Mouse (Mus musculus): ENCODE measurements around the gene Ptprd. TPM values are rescaled to one million over a fixed set of nuclear protein-coding genes. Genes with fewer than 3 reads are reported as not detected.

Ptprd gene
- total RNA-seq, 1 experiment: 1.3 TPM

DNA sequence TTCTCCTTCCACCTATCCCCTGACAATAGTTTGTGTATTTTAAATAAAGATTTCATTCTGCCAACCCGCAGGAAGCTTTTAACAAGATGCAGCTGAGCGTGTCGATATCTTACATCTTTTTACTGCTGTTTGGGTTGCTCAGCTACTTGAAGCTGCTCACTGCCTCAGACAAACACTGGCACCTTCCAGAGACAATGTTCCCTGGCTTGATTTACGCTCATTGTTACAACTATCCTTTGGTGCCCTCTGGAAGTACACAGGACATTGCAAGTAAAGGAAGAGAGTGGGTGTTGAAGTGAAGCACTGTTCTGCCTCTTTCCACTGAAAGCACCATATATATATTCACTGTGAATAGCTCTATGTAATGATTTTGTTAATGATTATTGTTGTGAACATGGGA is 2.2 kb upstream of the Ptprd start:
- Histone ChIP-seq H3K36me3 (ENCODE audit: control insufficient read depth, insufficient read depth, low read length, poor library complexity, severe bottlenecking) (no peaks in the 10 kb centered on the region), H3K4me3 (ENCODE audit: insufficient read depth in 1 of 2, low read depth in 1 of 2, low read length in 2 of 2, poor library complexity in 1 of 2, severe bottlenecking in 1 of 2) (no peak overlapping the region), H3K9ac (ENCODE audit: insufficient read depth, low read depth, low read length, poor library complexity, severe bottlenecking) (no peak overlapping the region), H3K27ac (ENCODE audit: insufficient read depth, low read depth, low read length, poor library complexity, severe bottlenecking) (no peak overlapping the region), H3K4me1 (ENCODE audit: control insufficient read depth in 2 of 2, insufficient read depth in 2 of 2, low read length in 2 of 2, poor library complexity in 1 of 2) (no peaks in the 10 kb centered on the region), H3K9me3 (ENCODE audit: control insufficient read depth, insufficient read depth, low read depth, low read length) (no peaks in the 10 kb centered on the region)
- DNase-seq (ENCODE audit: low read depth, low spot score): no peak
- in situ Hi-C loops (cut with MboI; ENCODE audit: low sequenced_read_pairs in 2 of 2, unreplicated experiment in 2 of 2): no loop called here
- TF ChIP-seq ZC3H11A (IDR thresholded peaks at IDR 0.05; ENCODE audit: borderline replicate concordance, low read depth, low read length): no peak
- no peak for TF ChIP-seq MAFK (IDR thresholded peaks at IDR 0.05; ENCODE audit: insufficient read depth, low read depth, low read length)
- TF ChIP-seq CHD2 (IDR thresholded peaks at IDR 0.05; ENCODE audit: low read depth, low read length): no peak

DNA sequence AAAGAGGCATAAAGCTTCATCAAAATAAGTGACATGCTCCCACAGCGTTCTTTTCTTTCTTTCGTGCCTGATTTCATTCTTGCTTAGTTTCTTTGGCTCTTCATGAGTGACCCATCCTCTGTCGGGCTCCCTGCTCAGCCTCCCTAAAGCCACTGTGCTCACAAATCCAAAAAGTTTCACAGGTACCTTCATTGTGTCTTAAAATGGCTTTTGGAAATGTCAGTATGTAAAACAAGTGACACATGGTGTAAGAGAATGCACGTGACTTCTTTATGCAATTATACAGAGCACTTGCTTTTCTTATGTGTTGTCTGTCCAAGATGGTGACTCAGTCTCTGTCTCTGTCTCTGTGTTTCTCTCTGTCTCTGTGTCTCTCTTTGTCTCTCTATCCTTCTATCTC is 1.2 kb upstream of the Ptprd start:
- Histone ChIP-seq H3K4me1 (ENCODE audit: control insufficient read depth in 2 of 2, insufficient read depth in 2 of 2, low read length in 2 of 2, poor library complexity in 1 of 2) (no peaks in the 10 kb centered on the region), H3K27ac (ENCODE audit: insufficient read depth, low read depth, low read length, poor library complexity, severe bottlenecking) (no peak overlapping the region), H3K4me3 (ENCODE audit: insufficient read depth in 1 of 2, low read depth in 1 of 2, low read length in 2 of 2, poor library complexity in 1 of 2, severe bottlenecking in 1 of 2) (no peak overlapping the region), H3K9me3 (ENCODE audit: control insufficient read depth, insufficient read depth, low read depth, low read length) (no peaks in the 10 kb centered on the region), H3K36me3 (ENCODE audit: control insufficient read depth, insufficient read depth, low read length, poor library complexity, severe bottlenecking) (no peaks in the 10 kb centered on the region), H3K9ac (ENCODE audit: insufficient read depth, low read depth, low read length, poor library complexity, severe bottlenecking) (no peak overlapping the region)
- no peak for DNase-seq (ENCODE audit: low read depth, low spot score)
- TF ChIP-seq ZNF384 (IDR thresholded peaks at IDR 0.05; ENCODE audit: low read depth, low read length) (no peak), CHD2 (IDR thresholded peaks at IDR 0.05; ENCODE audit: low read depth, low read length) (no peak), HCFC1 (IDR thresholded peaks at IDR 0.05; ENCODE audit: borderline replicate concordance, insufficient read depth, low read length) (no peak), ZC3H11A (IDR thresholded peaks at IDR 0.05; ENCODE audit: borderline replicate concordance, low read depth, low read length) (no peak), MAFK (IDR thresholded peaks at IDR 0.05; ENCODE audit: insufficient read depth, low read depth, low read length) (no peak)
- in situ Hi-C loops (cut with MboI; ENCODE audit: low sequenced_read_pairs in 2 of 2, unreplicated experiment in 2 of 2): no loop called here

DNA sequence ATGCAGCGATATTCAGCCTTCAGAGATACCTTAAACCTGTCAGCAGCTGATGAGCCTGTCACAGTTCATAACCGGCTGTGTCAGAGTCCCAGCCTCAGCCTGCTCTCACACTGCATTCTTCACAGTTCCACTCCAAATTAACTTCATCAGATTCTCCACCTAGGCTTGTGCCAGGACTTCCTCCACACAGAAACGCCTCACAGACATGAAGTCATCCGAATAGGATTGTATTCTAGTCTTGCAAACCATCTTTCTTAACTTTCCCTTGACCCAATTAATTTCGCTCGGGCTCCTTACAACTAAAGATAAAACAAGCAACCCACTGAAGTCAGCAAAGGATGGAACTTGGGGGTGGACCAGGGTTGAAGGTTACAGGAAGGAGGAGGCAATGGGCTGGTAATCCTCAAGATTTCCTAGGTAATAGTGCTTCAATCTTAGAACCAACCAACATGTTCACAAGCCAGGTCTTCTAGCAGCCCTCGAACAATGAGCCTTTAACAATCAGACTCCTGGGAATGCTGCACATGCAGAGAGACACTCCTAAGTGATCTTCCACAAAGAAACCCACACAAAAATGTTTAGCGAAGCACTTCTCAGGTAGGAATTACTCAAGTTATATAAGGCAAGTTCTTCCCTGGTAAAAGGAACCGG is 758 bp downstream of the Ptprd start:
- Histone ChIP-seq H3K4me3 (ENCODE audit: insufficient read depth in 1 of 2, low read depth in 1 of 2, low read length in 2 of 2, poor library complexity in 1 of 2, severe bottlenecking in 1 of 2) (peak overlapping the region; percentile 63 to 79), H3K27ac (ENCODE audit: insufficient read depth, low read depth, low read length, poor library complexity, severe bottlenecking) (no peak overlapping the region), H3K9me3 (ENCODE audit: control insufficient read depth, insufficient read depth, low read depth, low read length) (no peaks in the 10 kb centered on the region), H3K36me3 (ENCODE audit: control insufficient read depth, insufficient read depth, low read length, poor library complexity, severe bottlenecking) (no peaks in the 10 kb centered on the region), H3K9ac (ENCODE audit: insufficient read depth, low read depth, low read length, poor library complexity, severe bottlenecking) (no peak overlapping the region), H3K4me1 (ENCODE audit: control insufficient read depth in 2 of 2, insufficient read depth in 2 of 2, low read length in 2 of 2, poor library complexity in 1 of 2) (no peaks in the 10 kb centered on the region)
- no peak for DNase-seq (ENCODE audit: low read depth, low spot score)
- TF ChIP-seq HCFC1 (IDR thresholded peaks at IDR 0.05; ENCODE audit: borderline replicate concordance, insufficient read depth, low read length) (no peak), CHD2 (IDR thresholded peaks at IDR 0.05; ENCODE audit: low read depth, low read length) (no peak), ZC3H11A (IDR thresholded peaks at IDR 0.05; ENCODE audit: borderline replicate concordance, low read depth, low read length) (no peak), ZNF384 (IDR thresholded peaks at IDR 0.05; ENCODE audit: low read depth, low read length) (no peak), MAFK (IDR thresholded peaks at IDR 0.05; ENCODE audit: insufficient read depth, low read depth, low read length) (no peak)
- in situ Hi-C loops (cut with MboI; ENCODE audit: low sequenced_read_pairs in 2 of 2, unreplicated experiment in 2 of 2): no loop called here

DNA sequence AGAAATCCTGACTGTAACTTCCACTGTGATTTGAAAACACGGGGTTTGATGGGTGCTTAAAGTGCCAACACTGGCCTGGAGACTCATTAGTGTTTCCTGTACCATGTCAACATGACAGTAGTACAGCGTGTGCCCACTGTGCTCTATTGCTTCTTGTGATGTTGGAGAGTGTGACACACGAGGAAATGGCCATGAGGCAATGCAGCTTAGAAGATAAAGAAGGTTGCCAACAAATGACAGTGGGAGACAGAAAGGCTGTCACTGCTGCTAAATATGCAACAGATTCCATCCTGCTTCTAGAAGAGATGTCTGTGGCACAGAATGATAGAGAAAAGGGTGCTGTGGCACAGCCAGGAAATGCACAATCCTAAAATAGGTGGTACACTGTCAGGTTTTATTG is 6.7 kb downstream of the Ptprd start:
- Histone ChIP-seq H3K9me3 (ENCODE audit: control insufficient read depth, insufficient read depth, low read depth, low read length) (no peaks in the 10 kb centered on the region), H3K27ac (ENCODE audit: insufficient read depth, low read depth, low read length, poor library complexity, severe bottlenecking) (no peak overlapping the region), H3K9ac (ENCODE audit: insufficient read depth, low read depth, low read length, poor library complexity, severe bottlenecking) (no peak overlapping the region), H3K4me3 (ENCODE audit: insufficient read depth in 1 of 2, low read depth in 1 of 2, low read length in 2 of 2, poor library complexity in 1 of 2, severe bottlenecking in 1 of 2) (no peak overlapping the region), H3K4me1 (ENCODE audit: control insufficient read depth in 2 of 2, insufficient read depth in 2 of 2, low read length in 2 of 2, poor library complexity in 1 of 2) (no peaks in the 10 kb centered on the region), H3K36me3 (ENCODE audit: control insufficient read depth, insufficient read depth, low read length, poor library complexity, severe bottlenecking) (no peaks in the 10 kb centered on the region)
- TF ChIP-seq CHD2 (IDR thresholded peaks at IDR 0.05; ENCODE audit: low read depth, low read length) (no peak), ZNF384 (IDR thresholded peaks at IDR 0.05; ENCODE audit: low read depth, low read length) (no peak), HCFC1 (IDR thresholded peaks at IDR 0.05; ENCODE audit: borderline replicate concordance, insufficient read depth, low read length) (no peak), MAFK (IDR thresholded peaks at IDR 0.05; ENCODE audit: insufficient read depth, low read depth, low read length) (no peak), ZC3H11A (IDR thresholded peaks at IDR 0.05; ENCODE audit: borderline replicate concordance, low read depth, low read length) (no peak)
- no peak for DNase-seq (ENCODE audit: low read depth, low spot score)
- in situ Hi-C loops (cut with MboI; ENCODE audit: low sequenced_read_pairs in 2 of 2, unreplicated experiment in 2 of 2): no loop called here

DNA sequence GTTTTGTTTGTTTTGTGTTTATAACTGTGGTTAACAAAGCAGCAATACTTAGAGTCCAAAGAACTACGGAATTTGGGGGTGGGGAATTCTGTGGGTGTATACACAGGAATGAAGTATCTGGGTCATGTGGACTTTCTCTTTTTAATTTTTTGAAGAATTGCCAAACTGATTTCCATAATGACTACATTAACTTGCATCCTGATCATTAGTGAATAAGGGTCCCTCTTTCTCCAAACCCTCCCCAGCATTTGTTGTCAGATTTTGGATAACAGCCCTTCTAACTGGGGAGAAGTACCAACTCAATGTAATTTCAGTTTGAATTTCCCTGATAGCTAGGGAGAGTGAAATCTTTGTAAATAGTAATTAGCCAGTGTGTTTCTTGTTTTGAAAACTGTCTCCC is 43.3 kb downstream of the Ptprd start:
- no peak overlapping the region for H3K9ac ChIP-seq (ENCODE audit: insufficient read depth, low read depth, low read length, poor library complexity, severe bottlenecking)
- no peaks in the 10 kb centered on the region for H3K36me3 ChIP-seq (ENCODE audit: control insufficient read depth, insufficient read depth, low read length, poor library complexity, severe bottlenecking)
- no peaks in the 10 kb centered on the region for H3K9me3 ChIP-seq (ENCODE audit: control insufficient read depth, insufficient read depth, low read depth, low read length)
- in situ Hi-C loops (cut with MboI; ENCODE audit: low sequenced_read_pairs in 2 of 2, unreplicated experiment in 2 of 2): no loop called here
- no peak for DNase-seq (ENCODE audit: low read depth, low spot score)
- no peak overlapping the region for H3K4me3 ChIP-seq (ENCODE audit: insufficient read depth in 1 of 2, low read depth in 1 of 2, low read length in 2 of 2, poor library complexity in 1 of 2, severe bottlenecking in 1 of 2)
- no peak overlapping the region for H3K27ac ChIP-seq (ENCODE audit: insufficient read depth, low read depth, low read length, poor library complexity, severe bottlenecking)
- no peaks in the 10 kb centered on the region for H3K4me1 ChIP-seq (ENCODE audit: control insufficient read depth in 2 of 2, insufficient read depth in 2 of 2, low read length in 2 of 2, poor library complexity in 1 of 2)
- TF ChIP-seq ZNF384 (IDR thresholded peaks at IDR 0.05; ENCODE audit: low read depth, low read length) (no peak), HCFC1 (IDR thresholded peaks at IDR 0.05; ENCODE audit: borderline replicate concordance, insufficient read depth, low read length) (no peak), MAFK (IDR thresholded peaks at IDR 0.05; ENCODE audit: insufficient read depth, low read depth, low read length) (no peak), ZC3H11A (IDR thresholded peaks at IDR 0.05; ENCODE audit: borderline replicate concordance, low read depth, low read length) (no peak), CHD2 (IDR thresholded peaks at IDR 0.05; ENCODE audit: low read depth, low read length) (no peak)
